Mouse (Mus musculus) embryonic facial prominence, embryonic 10.5 days (tissue): ENCODE measurements around the gene Fmnl1. TPM values are rescaled to one million over a fixed set of nuclear protein-coding genes. Genes with fewer than 3 reads are reported as not detected.

Experiments used
- DNase-seq: peaks from one replicate; pipeline ENCODE4 v3.0.0-alpha.2; 2017; ENCODE audit warnings: low spot score
- H3K27ac ChIP-seq: fragments of 300-500 bp; sonication (generic); replicated peaks from 2 replicates; pipeline ENCODE4 v1.5.1; 2016; ENCODE audit warnings: mild to moderate bottlenecking
- H3K27me3 ChIP-seq: fragments of 300-500 bp; sonication (generic); replicated peaks from 2 replicates; pipeline ENCODE4 v1.6.1; 2016; ENCODE audit warnings: low read depth, mild to moderate bottlenecking; ENCODE audit not compliant: poor library complexity, severe bottlenecking
- H3K36me3 ChIP-seq: fragments of 300-500 bp; sonication (generic); replicated peaks from 2 replicates; pipeline ENCODE4 v1.6.1; 2016; ENCODE audit warnings: mild to moderate bottlenecking, moderate library complexity
- H3K4me1 ChIP-seq: fragments of 300-500 bp; sonication (generic); 2 replicates; pipeline ENCODE4 v1.6.1; 2016
- H3K4me3 ChIP-seq: fragments of 300-500 bp; sonication (generic); 2 replicates; pipeline ENCODE4 v1.5.1; 2016; ENCODE audit warnings: mild to moderate bottlenecking, moderate library complexity
- H3K9me3 ChIP-seq: fragments of 300-500 bp; sonication (generic); 2 replicates; pipeline ENCODE4 v1.6.1; 2016; ENCODE audit warnings: mild to moderate bottlenecking
- WGBS: fragments of 180-500 bp; shearing (Covaris S2); methylation state at CpG from one replicate; pipeline ENCODE4 v1.1.7; 2016; 5-methylcytosine and 5-hydroxymethylcytosine counted together
- polyA plus RNA-seq: library from polyadenylated mRNA; unstranded; fragments of >200 nt; fragmentation: Nextera tagmentation; extraction: Ambion mirVana; gene quantifications from 2 replicates; pipeline ENCODE4 v1.2.1, GENCODE M21; 2016

Gene Fmnl1
- polyA plus RNA-seq, 1 experiment from 2014 or later, result 0.67 TPM

- Histone ChIP-seq H3K27ac (0 out of 2 replicates have a peak overlapping the region, but pooled peaks have one; percentile 19), H3K9me3 (no peaks in the 10 kb centered on the region), H3K27me3 (peaks cover 43% of the 10 kb centered on the region), H3K4me1 (peaks cover 11% of the 10 kb centered on the region), H3K4me3 (no peak overlapping the region), H3K36me3 (no peaks in the 10 kb centered on the region)
- 85% methylated on average over 15 of the region's 15 CpGs for WGBS
- no peak for DNase-seq
Observed at GRCm38 (mm10) chr11:103177815-103178485, 7.0 kb downstream of the Fmnl1 start.

DNA sequence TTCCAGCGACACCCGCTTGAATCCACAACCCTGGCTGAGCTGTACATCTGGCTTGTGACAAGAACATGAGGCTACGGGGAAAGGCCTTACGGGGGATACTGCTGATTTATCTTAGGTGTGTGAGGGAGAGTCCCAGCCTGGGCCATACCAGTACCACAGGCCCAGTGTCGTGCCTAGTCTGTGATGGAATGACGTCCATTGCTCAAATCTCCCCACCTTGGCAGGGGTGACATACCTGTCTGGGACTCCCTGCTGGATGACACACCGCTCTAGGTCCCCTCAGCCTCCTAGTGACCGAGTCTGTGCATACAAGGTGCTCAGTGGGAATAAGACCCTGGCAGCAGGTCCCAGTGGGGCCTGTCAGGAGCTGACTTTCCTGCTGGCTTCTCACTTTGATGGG is 7.8 kb downstream of the Fmnl1 start:
- H3K4me1 ChIP-seq, result peaks cover 11% of the 10 kb centered on the region
- peaks cover 36% of the 10 kb centered on the region for H3K27me3 ChIP-seq
- no peaks in the 10 kb centered on the region for H3K36me3 ChIP-seq
- H3K4me3 ChIP-seq, result no peak overlapping the region
- DNase-seq, result no peak
- WGBS, result 88% methylated on average over 8 of the region's 8 CpGs
- no peak overlapping the region for H3K27ac ChIP-seq
- no peaks in the 10 kb centered on the region for H3K9me3 ChIP-seq

- no peak for DNase-seq
- Histone ChIP-seq H3K27ac (no peak overlapping the region), H3K27me3 (peaks cover 24% of the 10 kb centered on the region), H3K4me1 (peaks cover 6% of the 10 kb centered on the region; the same call in 1 of the 2 replicates), H3K4me3 (no peak overlapping the region), H3K36me3 (no peaks in the 10 kb centered on the region), H3K9me3 (no peaks in the 10 kb centered on the region)
- WGBS, result 73% methylated on average over 1 of the region's 1 CpGs
Observed at GRCm38 (mm10) chr11:103180426-103180825, 9.5 kb downstream of the Fmnl1 start.

- no peak overlapping the region for H3K4me3 ChIP-seq
- peaks cover 28% of the 10 kb centered on the region for H3K27me3 ChIP-seq
- WGBS, result 80% methylated on average over 9 of the region's 9 CpGs
- H3K36me3 ChIP-seq, result no peaks in the 10 kb centered on the region
- H3K4me1 ChIP-seq, result no peaks in the 10 kb centered on the region
- no peak for DNase-seq
- no peaks in the 10 kb centered on the region for H3K9me3 ChIP-seq
- no peak overlapping the region for H3K27ac ChIP-seq
Observed at GRCm38 (mm10) chr11:103181349-103181748, 10.4 kb downstream of the Fmnl1 start.

- H3K4me1 ChIP-seq, result no peaks in the 10 kb centered on the region
- peaks cover 28% of the 10 kb centered on the region for H3K27me3 ChIP-seq
- H3K4me3 ChIP-seq, result no peak overlapping the region
- no peak for DNase-seq
- no peaks in the 10 kb centered on the region for H3K9me3 ChIP-seq
- no peak overlapping the region for H3K27ac ChIP-seq
- no peaks in the 10 kb centered on the region for H3K36me3 ChIP-seq
- 84% methylated on average over 3 of the region's 3 CpGs for WGBS
Observed at GRCm38 (mm10) chr11:103181911-103182310, 11.0 kb downstream of the Fmnl1 start.

DNA sequence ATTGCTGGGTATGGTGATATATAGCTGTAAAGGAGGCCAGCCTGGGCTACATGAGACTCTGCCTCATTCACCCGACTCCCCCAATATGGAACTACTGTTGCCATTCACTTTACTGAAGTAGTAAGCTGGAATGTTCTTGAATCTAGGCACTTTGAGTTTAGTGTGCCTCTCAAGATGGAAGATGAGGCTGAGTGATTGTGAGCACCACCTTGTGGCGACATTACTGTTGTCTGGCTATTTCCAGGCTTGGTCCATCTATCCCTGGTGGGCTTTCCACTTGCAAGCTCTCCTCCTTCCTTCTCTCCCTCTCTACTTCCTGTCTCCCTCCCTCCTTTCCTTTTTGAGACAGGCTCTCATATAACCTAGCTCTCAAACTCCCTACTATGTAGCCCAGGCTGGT is 14.0 kb downstream of the Fmnl1 start:
- Histone ChIP-seq H3K4me3 (no peak overlapping the region), H3K36me3 (no peaks in the 10 kb centered on the region), H3K27me3 (peaks cover 36% of the 10 kb centered on the region), H3K4me1 (no peaks in the 10 kb centered on the region), H3K9me3 (no peaks in the 10 kb centered on the region), H3K27ac (no peak overlapping the region)
- 36% methylated on average over 2 of the region's 2 CpGs for WGBS
- peak; percentile 56 for DNase-seq

- Histone ChIP-seq H3K4me1 (peaks cover 16% of the 10 kb centered on the region), H3K36me3 (no peaks in the 10 kb centered on the region), H3K27me3 (peaks cover 85% of the 10 kb centered on the region), H3K27ac (no peak overlapping the region), H3K9me3 (no peaks in the 10 kb centered on the region), H3K4me3 (peak overlapping the region; percentile 48)
- no peak for DNase-seq
- 13% methylated on average over 28 of the region's 28 CpGs for WGBS
Observed at GRCm38 (mm10) chr11:103192230-103192955, 21.5 kb downstream of the Fmnl1 start.

GRCm38 (mm10) chr11:103192956-103193824 is 22.3 kb downstream of the Fmnl1 start:
- H3K36me3 ChIP-seq, result no peaks in the 10 kb centered on the region
- no peaks in the 10 kb centered on the region for H3K9me3 ChIP-seq
- no peak overlapping the region for H3K27ac ChIP-seq
- DNase-seq, result peak; percentile 59
- H3K27me3 ChIP-seq, result peaks cover 93% of the 10 kb centered on the region
- WGBS, result 3% methylated on average over 44 of the region's 44 CpGs
- peak overlapping the region; percentile 48 for H3K4me3 ChIP-seq
- H3K4me1 ChIP-seq, result peaks cover 18% of the 10 kb centered on the region

- Histone ChIP-seq H3K4me3 (0 out of 2 replicates have a peak overlapping the region, but pooled peaks have one; percentile 48), H3K27me3 (peaks cover 98% of the 10 kb centered on the region), H3K9me3 (no peaks in the 10 kb centered on the region), H3K27ac (no peak overlapping the region), H3K36me3 (no peaks in the 10 kb centered on the region), H3K4me1 (peaks cover 24% of the 10 kb centered on the region)
- 29% methylated on average over 9 of the region's 9 CpGs for WGBS
- no peak for DNase-seq
Observed at GRCm38 (mm10) chr11:103193825-103194168, 22.9 kb downstream of the Fmnl1 start.

- Histone ChIP-seq H3K4me1 (peaks cover 36% of the 10 kb centered on the region), H3K27ac (no peak overlapping the region), H3K36me3 (no peaks in the 10 kb centered on the region), H3K27me3 (peaks cover 100% of the 10 kb centered on the region), H3K9me3 (no peaks in the 10 kb centered on the region), H3K4me3 (no peak overlapping the region)
- 91% methylated on average over 18 of the region's 18 CpGs for WGBS
- DNase-seq, result no peak
Observed at GRCm38 (mm10) chr11:103195236-103195635, 24.3 kb downstream of the Fmnl1 start.

- H3K27ac ChIP-seq, result no peak overlapping the region
- peaks cover 100% of the 10 kb centered on the region for H3K27me3 ChIP-seq
- H3K4me1 ChIP-seq, result peaks cover 36% of the 10 kb centered on the region
- H3K4me3 ChIP-seq, result no peak overlapping the region
- DNase-seq, result no peak
- H3K36me3 ChIP-seq, result no peaks in the 10 kb centered on the region
- 81% methylated on average over 5 of the region's 5 CpGs for WGBS
- no peaks in the 10 kb centered on the region for H3K9me3 ChIP-seq
Observed at GRCm38 (mm10) chr11:103195656-103196055, 24.7 kb downstream of the Fmnl1 start.

DNA sequence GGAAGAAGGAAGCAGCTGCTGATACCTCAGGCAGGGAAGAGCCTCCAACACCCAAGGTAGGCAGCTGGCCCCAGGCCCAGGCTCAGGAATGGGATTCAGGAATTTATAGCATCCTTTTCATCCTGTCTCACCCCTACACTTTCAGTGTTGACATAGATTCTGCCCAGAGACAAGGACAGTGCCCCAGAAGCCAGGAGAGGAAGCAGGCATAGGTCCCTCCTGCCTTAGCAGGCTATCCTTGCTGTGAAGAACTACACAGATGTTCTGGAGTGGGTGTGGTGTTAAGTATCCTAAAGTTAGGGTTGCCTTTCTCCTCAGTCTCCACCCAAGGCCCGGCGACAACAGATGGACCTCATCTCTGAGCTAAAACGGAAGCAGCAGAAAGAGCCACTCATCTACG is 26.4 kb downstream of the Fmnl1 start:
- no peaks in the 10 kb centered on the region for H3K36me3 ChIP-seq
- WGBS, result 82% methylated on average over 4 of the region's 4 CpGs
- no peaks in the 10 kb centered on the region for H3K9me3 ChIP-seq
- DNase-seq, result no peak
- peaks cover 33% of the 10 kb centered on the region for H3K4me1 ChIP-seq
- H3K27me3 ChIP-seq, result peaks cover 100% of the 10 kb centered on the region
- no peak overlapping the region for H3K4me3 ChIP-seq
- no peak overlapping the region for H3K27ac ChIP-seq
